Mouse (Mus musculus): Measurements from ENCODE around the gene Nectin2. TPM values are rescaled to one million over a fixed set of nuclear protein-coding genes. Genes with fewer than 3 reads are reported as not detected.

The Nectin2 gene
- total and polyA plus RNA-seq, 3 experiments: 29.4 to 41.4 (median 30.2) TPM

GRCm38 (mm10) chr7:19724167-19724566 is 26.1 kb downstream of the Nectin2 start:
- WGBS: 95% methylated on average over 12 of the region's 12 CpGs
- H3K4me3 ChIP-seq: no peak overlapping the region
- intact Hi-C loops (cut with DNase I): loop anchor here (2.0 kb wide), 1 partner anchor 19 kb away; no protein-coding TSS in a partner anchor
- peaks cover 4% of the 10 kb centered on the region; the same call in 1 of the 2 replicates for H3K4me1 ChIP-seq (ENCODE audit: control insufficient read depth, insufficient read depth, low read length)
- no peaks in the 10 kb centered on the region for H3K36me3 ChIP-seq (ENCODE audit: control insufficient read depth, insufficient read depth, low read length)
- no peaks in the 10 kb centered on the region for H3K27me3 ChIP-seq (ENCODE audit: control insufficient read depth, insufficient read depth, low read length)
- H3K27ac ChIP-seq: no peak overlapping the region
- H3K9ac ChIP-seq (ENCODE audit: low read depth, low read length): no peak overlapping the region
- no peaks in the 10 kb centered on the region for H3K79me2 ChIP-seq (replicated peaks; ENCODE audit: control insufficient read depth, insufficient read depth, low read length)
- no peak for TF ChIP-seq CTCF (IDR thresholded peaks at IDR 0.05)
- no peak for TF ChIP-seq EP300 (IDR thresholded peaks at IDR 0.05; ENCODE audit: insufficient read depth, low read depth, low read length)
- no peak for TF ChIP-seq POLR2A (IDR thresholded peaks at IDR 0.05; ENCODE audit: insufficient read depth, low read depth, low read length)
- no peak for DNase-seq

DNA sequence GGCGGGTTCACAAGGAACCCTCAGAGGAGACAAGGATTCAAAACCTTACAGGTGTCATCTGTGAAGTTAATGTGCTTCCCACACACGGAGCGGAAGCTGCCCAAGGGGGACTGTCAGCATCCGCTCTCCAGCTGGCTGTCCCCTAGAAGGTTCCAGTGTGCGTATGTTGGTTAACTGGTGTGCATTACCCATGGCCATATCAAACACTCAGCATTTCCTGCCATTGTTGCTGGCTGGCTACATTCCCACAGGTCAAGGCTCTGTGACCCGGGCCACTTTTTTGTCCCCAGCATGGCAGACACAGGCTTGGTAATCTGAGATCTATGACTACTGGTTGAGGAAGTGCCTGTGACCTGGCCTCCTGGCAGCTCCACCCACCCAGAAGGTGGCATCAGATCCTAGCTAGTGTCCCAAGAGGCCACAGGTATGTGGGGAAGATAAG is 27.5 kb downstream of the Nectin2 start:
- Histone ChIP-seq H3K27ac (peak overlapping the region; percentile 74), H3K9ac (ENCODE audit: low read depth, low read length) (no peak overlapping the region), H3K4me3 (no peak overlapping the region), H3K36me3 (ENCODE audit: control insufficient read depth, insufficient read depth, low read length) (no peaks in the 10 kb centered on the region), H3K4me1 (ENCODE audit: control insufficient read depth, insufficient read depth, low read length) (peaks cover 4% of the 10 kb centered on the region; the same call in 1 of the 2 replicates), H3K79me2 (replicated peaks; ENCODE audit: control insufficient read depth, insufficient read depth, low read length) (no peaks in the 10 kb centered on the region), H3K27me3 (ENCODE audit: control insufficient read depth, insufficient read depth, low read length) (no peaks in the 10 kb centered on the region)
- TF ChIP-seq POLR2A (IDR thresholded peaks at IDR 0.05; ENCODE audit: insufficient read depth, low read depth, low read length): no peak
- peak; percentile 90 for TF ChIP-seq EP300 (IDR thresholded peaks at IDR 0.05; ENCODE audit: insufficient read depth, low read depth, low read length)
- no peak for TF ChIP-seq CTCF (IDR thresholded peaks at IDR 0.05)
- WGBS: 60% methylated on average over 6 of the region's 6 CpGs
- DNase-seq: peak; percentile 76 to 79
- intact Hi-C loops (cut with DNase I): no loop called here

- no peak for DNase-seq
- TF ChIP-seq CTCF (IDR thresholded peaks at IDR 0.05) (no peak), POLR2A (IDR thresholded peaks at IDR 0.05; ENCODE audit: insufficient read depth, low read depth, low read length) (no peak), EP300 (IDR thresholded peaks at IDR 0.05; ENCODE audit: insufficient read depth, low read depth, low read length) (no peak)
- Histone ChIP-seq H3K4me1 (ENCODE audit: control insufficient read depth, insufficient read depth, low read length) (peaks cover 6% of the 10 kb centered on the region), H3K27ac (no peak overlapping the region), H3K79me2 (replicated peaks; ENCODE audit: control insufficient read depth, insufficient read depth, low read length) (no peaks in the 10 kb centered on the region), H3K4me3 (no peak overlapping the region), H3K27me3 (ENCODE audit: control insufficient read depth, insufficient read depth, low read length) (no peaks in the 10 kb centered on the region), H3K36me3 (ENCODE audit: control insufficient read depth, insufficient read depth, low read length) (no peaks in the 10 kb centered on the region), H3K9ac (ENCODE audit: low read depth, low read length) (no peak overlapping the region)
- intact Hi-C loops (cut with DNase I): no loop called here
- 94% methylated on average over 4 of the region's 4 CpGs for WGBS
Measured at GRCm38 (mm10) chr7:19719200-19719599, 31.1 kb downstream of the Nectin2 start.

DNA sequence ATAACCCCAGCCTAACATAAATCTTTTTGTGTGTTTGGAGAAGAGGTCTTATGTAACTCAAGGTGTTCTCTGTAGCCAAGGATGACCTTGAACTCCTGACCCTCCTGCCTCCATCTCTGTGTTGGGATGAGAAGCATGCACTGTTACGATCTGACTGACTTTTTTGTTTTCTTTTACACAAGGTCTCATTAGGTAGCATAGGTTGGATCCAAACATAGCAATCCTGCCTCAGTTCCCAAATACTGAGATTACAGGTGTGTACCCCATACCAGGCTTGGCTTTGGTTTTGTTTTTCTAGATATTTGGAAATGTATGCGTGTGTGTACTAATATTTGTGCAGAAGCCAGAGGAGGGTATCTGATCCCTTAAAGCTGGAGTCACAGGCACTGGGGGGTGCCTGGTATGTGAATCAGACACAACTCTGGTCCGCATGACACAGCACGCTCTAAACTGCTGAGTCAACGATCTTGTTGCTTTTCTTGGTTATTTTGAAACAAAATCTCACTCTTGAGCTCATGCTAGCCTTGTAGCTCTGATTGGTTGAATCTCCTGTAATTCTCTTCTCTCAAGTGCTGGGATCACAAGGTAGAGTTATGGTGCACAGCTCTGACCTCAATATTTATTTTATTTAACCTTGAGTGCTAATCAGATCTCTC is 31.9 kb downstream of the Nectin2 start:
- Histone ChIP-seq H3K79me2 (replicated peaks; ENCODE audit: control insufficient read depth, insufficient read depth, low read length) (no peaks in the 10 kb centered on the region), H3K4me1 (ENCODE audit: control insufficient read depth, insufficient read depth, low read length) (peaks cover 6% of the 10 kb centered on the region), H3K27me3 (ENCODE audit: control insufficient read depth, insufficient read depth, low read length) (no peaks in the 10 kb centered on the region), H3K9ac (ENCODE audit: low read depth, low read length) (no peak overlapping the region), H3K36me3 (ENCODE audit: control insufficient read depth, insufficient read depth, low read length) (no peaks in the 10 kb centered on the region), H3K27ac (no peak overlapping the region), H3K4me3 (no peak overlapping the region)
- no peak for DNase-seq
- 86% methylated on average over 5 of the region's 5 CpGs for WGBS
- TF ChIP-seq EP300 (IDR thresholded peaks at IDR 0.05; ENCODE audit: insufficient read depth, low read depth, low read length) (no peak), CTCF (IDR thresholded peaks at IDR 0.05) (no peak), POLR2A (IDR thresholded peaks at IDR 0.05; ENCODE audit: insufficient read depth, low read depth, low read length) (no peak)
- intact Hi-C loops (cut with DNase I): no loop called here

DNA sequence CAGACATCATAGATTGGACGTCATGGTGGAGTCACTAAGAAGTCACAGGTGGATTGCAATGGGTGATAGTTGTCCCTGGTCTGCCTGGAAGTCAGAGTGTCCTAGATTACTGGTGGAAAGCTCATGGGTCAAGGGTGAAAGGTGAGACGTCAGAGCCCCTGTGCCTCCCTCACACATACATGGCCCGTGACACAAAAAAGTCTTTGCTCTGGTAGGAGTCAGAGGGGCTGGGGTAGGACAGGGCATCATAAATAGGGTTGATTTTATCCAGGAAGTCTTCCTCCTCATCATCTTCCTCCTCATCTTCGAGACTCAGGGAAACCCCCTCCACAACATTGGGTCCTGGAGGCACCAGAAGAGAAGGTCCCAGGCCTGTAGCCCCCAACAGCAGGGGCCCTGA is 32.9 kb downstream of the Nectin2 start:
- no peak overlapping the region for H3K4me3 ChIP-seq
- DNase-seq: no peak
- no peak overlapping the region for H3K27ac ChIP-seq
- intact Hi-C loops (cut with DNase I): no loop called here
- H3K27me3 ChIP-seq (ENCODE audit: control insufficient read depth, insufficient read depth, low read length): no peaks in the 10 kb centered on the region
- WGBS: 76% methylated on average over 4 of the region's 4 CpGs
- TF ChIP-seq CTCF (IDR thresholded peaks at IDR 0.05) (no peak), EP300 (IDR thresholded peaks at IDR 0.05; ENCODE audit: insufficient read depth, low read depth, low read length) (no peak), POLR2A (IDR thresholded peaks at IDR 0.05; ENCODE audit: insufficient read depth, low read depth, low read length) (no peak)
- peaks cover 2% of the 10 kb centered on the region for H3K4me1 ChIP-seq (ENCODE audit: control insufficient read depth, insufficient read depth, low read length)
- H3K36me3 ChIP-seq (ENCODE audit: control insufficient read depth, insufficient read depth, low read length): no peaks in the 10 kb centered on the region
- no peaks in the 10 kb centered on the region for H3K79me2 ChIP-seq (replicated peaks; ENCODE audit: control insufficient read depth, insufficient read depth, low read length)
- no peak overlapping the region for H3K9ac ChIP-seq (ENCODE audit: low read depth, low read length)

DNA sequence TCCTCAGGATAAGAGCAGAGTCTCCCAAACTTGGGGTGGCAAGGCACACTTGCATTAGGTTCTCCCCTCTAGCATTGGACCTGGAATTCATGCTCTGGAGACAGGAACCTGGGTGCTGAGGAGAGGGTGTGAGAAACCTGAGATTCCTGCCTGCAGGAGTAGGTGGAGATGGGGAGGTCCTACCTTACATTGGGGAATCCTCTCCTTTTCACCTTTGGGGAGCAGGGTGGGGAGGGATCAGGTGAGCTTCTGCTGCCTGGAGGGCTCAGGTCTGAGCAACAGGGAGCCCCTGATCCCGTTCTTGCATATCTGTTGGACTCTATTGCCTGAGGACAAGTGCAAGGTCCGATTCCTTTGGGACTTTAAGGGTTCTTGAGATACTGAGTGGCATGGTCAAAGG is 33.5 kb downstream of the Nectin2 start:
- WGBS: 71% methylated on average over 2 of the region's 2 CpGs
- TF ChIP-seq CTCF (IDR thresholded peaks at IDR 0.05) (no peak), EP300 (IDR thresholded peaks at IDR 0.05; ENCODE audit: insufficient read depth, low read depth, low read length) (no peak), POLR2A (IDR thresholded peaks at IDR 0.05; ENCODE audit: insufficient read depth, low read depth, low read length) (no peak)
- no peak overlapping the region for H3K27ac ChIP-seq

More for the DNA sequence above, 33.5 kb downstream of the Nectin2 start:
- H3K79me2 ChIP-seq (replicated peaks; ENCODE audit: control insufficient read depth, insufficient read depth, low read length): no peaks in the 10 kb centered on the region
- H3K27me3 ChIP-seq (ENCODE audit: control insufficient read depth, insufficient read depth, low read length): no peaks in the 10 kb centered on the region
- no peaks in the 10 kb centered on the region for H3K36me3 ChIP-seq (ENCODE audit: control insufficient read depth, insufficient read depth, low read length)
- no peak overlapping the region for H3K9ac ChIP-seq (ENCODE audit: low read depth, low read length)
- no peak overlapping the region for H3K4me3 ChIP-seq
- intact Hi-C loops (cut with DNase I): no loop called here
- DNase-seq: no peak
- peaks cover 2% of the 10 kb centered on the region for H3K4me1 ChIP-seq (ENCODE audit: control insufficient read depth, insufficient read depth, low read length)
